Mouse (Mus musculus): ENCODE data around the gene Neu1.
"Not testable (repeated sequence)": the region's sequence is repeated elsewhere in the genome, so short reads cannot be mapped to it uniquely, and the experiment has no call there.

The Neu1 gene

DNA sequence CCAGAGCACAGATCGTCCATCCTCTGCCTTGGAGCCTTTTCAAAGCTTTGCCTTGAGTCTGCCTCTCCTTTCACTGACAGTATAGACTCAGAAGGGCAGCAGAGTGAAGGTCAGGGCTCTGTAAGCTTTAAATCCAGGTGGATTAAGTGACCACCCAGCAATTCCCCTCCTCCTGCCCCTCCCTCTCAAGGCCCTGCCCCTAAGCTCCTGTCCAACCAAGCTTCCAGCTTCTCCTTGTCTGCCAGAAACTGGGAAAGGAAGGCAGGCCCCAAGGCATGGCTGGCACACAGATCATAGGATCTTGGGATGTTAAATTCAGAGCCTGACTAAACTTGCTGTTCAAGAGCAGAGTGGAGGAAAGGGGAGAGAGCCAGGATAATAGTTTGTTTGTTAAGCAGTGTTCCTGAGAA, 33.6 kb downstream of the Neu1 start:
- peak; percentile 56 for DNase-seq (ENCODE audit: low read depth, low spot score)

- no peak for DNase-seq (ENCODE audit: low read depth, low spot score)
Observed at GRCm38 (mm10) chr17:34965627-34966026, 34.6 kb downstream of the Neu1 start.

GRCm38 (mm10) chr17:34969822-34970221, 38.8 kb downstream of the Neu1 start, which contains the start of gene Gm20481:
Gene Gm20481 (plus strand): TSS chr17:34969912.
- DNase-seq (ENCODE audit: low read depth, low spot score) = not testable (repeated sequence)

GRCm38 (mm10) chr17:34970850-34971249, 39.8 kb downstream of the Neu1 start:
- DNase-seq (ENCODE audit: low read depth, low spot score) = not testable (repeated sequence)

- DNase-seq (ENCODE audit: low read depth, low spot score) = not testable (repeated sequence)
Observed at GRCm38 (mm10) chr17:34971694-34972068, 40.6 kb downstream of the Neu1 start.

GRCm38 (mm10) chr17:34972069-34972749, 41.2 kb downstream of the Neu1 start, which contains the start of the genes Hspa1a and Hspa1l:
Gene Hspa1a (minus strand): TSS chr17:34972156.
Gene Hspa1l (plus strand): TSS chr17:34972703.
- DNase-seq (ENCODE audit: low read depth, low spot score) = peak; percentile 94

- DNase-seq (ENCODE audit: low read depth, low spot score) = no peak
Observed at GRCm38 (mm10) chr17:34975581-34976492, 44.8 kb downstream of the Neu1 start.

DNA sequence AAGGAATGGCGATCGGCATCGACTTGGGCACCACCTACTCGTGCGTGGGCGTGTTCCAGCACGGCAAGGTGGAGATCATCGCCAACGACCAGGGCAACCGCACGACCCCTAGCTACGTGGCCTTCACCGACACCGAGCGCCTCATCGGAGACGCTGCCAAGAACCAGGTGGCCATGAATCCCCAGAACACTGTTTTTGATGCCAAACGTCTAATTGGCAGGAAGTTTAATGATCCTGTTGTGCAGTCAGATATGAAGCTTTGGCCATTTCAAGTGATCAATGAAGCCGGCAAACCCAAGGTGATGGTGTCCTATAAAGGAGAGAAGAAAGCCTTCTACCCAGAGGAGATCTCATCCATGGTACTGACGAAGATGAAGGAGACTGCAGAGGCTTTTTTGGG, 45.9 kb downstream of the Neu1 start:
- DNase-seq (ENCODE audit: low read depth, low spot score) = no peak

DNA sequence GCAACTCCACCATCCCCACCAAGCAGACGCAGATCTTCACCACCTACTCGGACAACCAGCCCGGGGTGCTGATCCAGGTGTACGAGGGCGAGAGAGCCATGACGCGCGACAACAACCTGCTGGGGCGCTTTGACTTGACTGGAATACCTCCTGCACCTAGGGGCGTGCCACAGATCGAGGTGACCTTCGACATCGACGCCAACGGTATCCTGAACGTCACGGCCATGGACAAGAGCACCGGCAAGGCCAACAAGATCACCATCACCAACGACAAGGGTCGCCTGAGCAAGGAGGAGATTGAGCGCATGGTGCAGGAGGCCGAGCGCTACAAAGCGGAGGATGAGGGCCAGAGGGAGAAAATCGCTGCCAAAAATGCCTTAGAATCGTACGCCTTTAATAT, 47.2 kb downstream of the Neu1 start:
- no peak for DNase-seq (ENCODE audit: low read depth, low spot score)

DNA sequence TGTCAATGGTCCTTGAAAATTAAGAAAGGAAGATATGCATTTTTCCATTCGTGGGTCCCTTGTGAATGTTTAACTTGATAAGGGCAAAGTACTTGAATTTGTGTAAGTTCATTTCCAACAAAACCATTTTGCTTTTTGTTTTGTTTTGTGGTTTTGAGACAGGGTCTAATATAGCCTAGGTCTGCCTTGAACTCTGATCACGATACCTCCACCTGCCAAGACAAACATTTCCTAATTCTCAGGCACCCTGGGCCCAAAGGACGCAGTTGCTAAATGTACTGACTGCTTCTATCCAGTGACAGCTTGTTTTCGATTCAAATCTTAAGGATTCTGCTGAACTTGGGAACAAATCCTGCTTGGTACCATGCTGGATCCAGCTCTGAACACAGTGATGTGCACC, 48.6 kb downstream of the Neu1 start:
- DNase-seq (ENCODE audit: low read depth, low spot score) = no peak

DNA sequence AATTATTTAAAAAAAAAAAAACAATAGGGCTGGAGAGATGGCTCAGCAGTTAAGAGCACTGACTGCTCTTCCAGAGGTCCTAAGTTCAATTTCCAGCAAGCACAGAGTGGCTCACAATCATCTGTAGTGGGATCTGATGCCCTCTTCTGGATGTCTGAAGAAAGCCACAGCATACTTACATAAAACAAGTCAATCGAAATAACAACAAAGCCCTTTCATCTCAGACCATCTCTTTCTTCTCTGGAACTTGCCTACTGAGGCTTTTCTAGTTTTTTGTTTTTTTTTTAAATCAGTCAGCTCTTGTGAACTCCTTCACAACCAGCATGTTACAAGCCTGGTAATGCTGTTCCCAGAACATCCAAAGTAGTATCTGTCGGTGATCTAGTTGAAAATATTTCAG, 49.6 kb downstream of the Neu1 start:
- DNase-seq (ENCODE audit: low read depth, low spot score) = peak; percentile 76

DNA sequence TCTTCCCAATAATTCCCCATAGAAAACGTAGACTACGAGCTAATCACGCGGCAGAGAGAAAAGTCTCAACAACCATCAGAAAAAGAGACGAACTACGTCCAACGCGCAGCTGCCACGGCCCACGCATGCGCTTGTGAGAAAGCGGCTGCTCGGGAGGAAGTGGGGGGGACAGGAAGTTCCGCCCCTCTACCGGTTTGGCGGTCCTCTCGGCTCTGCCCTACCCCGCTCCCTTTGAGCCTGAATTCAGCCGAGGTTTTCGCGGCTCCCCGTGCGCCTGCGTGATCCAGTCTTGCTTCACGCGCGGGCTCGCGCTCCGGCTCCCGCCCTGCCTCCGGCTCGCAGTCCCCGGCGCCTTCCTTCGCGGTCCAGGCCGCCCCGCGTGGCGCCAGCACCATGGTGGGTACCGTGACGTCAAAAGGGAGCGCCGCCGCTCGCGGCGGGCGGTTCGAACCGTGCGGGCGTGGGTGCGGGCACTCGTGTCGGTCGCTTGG, 50.7 kb downstream of the Neu1 start, which contains the start of gene Lsm2:
Lsm2 (plus strand) TSS at position 173 of the 491 bp plus-strand sequence.
- peak; percentile 95 for DNase-seq (ENCODE audit: low read depth, low spot score)

GRCm38 (mm10) chr17:34982328-34982727, 51.3 kb downstream of the Neu1 start:
- no peak for DNase-seq (ENCODE audit: low read depth, low spot score)

DNA sequence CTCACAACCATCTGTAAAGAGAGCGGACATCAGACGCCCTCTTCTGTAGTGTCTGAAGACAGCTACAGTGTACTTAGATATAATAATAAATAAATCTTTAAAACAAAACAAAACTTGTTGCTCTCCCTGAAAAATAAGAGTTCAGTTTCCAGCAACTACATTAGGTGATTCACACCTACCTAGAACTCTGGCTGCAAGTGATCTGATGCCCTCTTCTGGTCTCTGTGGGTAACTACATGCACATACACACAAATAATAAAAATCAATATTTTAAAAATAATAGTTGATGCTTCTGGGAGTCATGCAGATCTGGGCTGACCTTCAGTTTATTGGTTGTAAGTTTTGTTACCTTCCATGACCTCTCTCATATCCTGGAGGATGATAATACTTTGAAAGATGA, 53.2 kb downstream of the Neu1 start:
- peak; percentile 60 for DNase-seq (ENCODE audit: low read depth, low spot score)
